Mouse (Mus musculus): ENCODE measurements around the gene Ms4a6b.
"Not testable (repeated sequence)": the region's sequence is repeated elsewhere in the genome, so short reads cannot be mapped to it uniquely, and the experiment has no call there.

- not testable (repeated sequence) for TF ChIP-seq POLR2A (IDR thresholded peaks at IDR 0.05; ENCODE audit: borderline replicate concordance, low read depth, low read length); CTCF (IDR thresholded peaks at IDR 0.05; ENCODE audit: low read depth, low read length)
Observed at GRCm38 (mm10) chr19:11540166-11540821, 24.0 kb downstream of the Ms4a6b start.
